Comparison of ENCODE assay signal across 27 mouse cellular contexts in genomic region chr7:109001971-109002370, GRCm38 (mm10). TPM values are rescaled to one million over a fixed set of nuclear protein-coding genes. Genes with fewer than 3 reads are reported as not detected.
"Had no signal": no experiment of that assay in that cellular context is flagged by ENCODE, and none has a peak within 500 bp of the region (broad histone marks: within the 10 kb centered on the region; RNA-seq: fewer than 3 reads in every experiment).

No protein-coding gene starts in this region.

- H3K27ac ChIP-seq: heart, adult 2 months; heart, embryonic 13.5 days; heart, embryonic 15.5 days; hindbrain, embryonic 13.5 days; hindbrain, embryonic 15.5 days; hindbrain, postnatal 0 days; kidney, embryonic 15.5 days; kidney, postnatal 0 days; limb, embryonic 13.5 days; limb, embryonic 15.5 days; liver, embryonic 12.5 days; liver, embryonic 14.5 days had no signal

- H3K4me3 ChIP-seq: heart, adult 2 months; heart, embryonic 13.5 days; heart, embryonic 15.5 days; hindbrain, embryonic 13.5 days; hindbrain, embryonic 15.5 days; kidney, embryonic 15.5 days; limb, embryonic 13.5 days; limb, embryonic 15.5 days; liver, embryonic 12.5 days had no signal

- DNase-seq: gastrocnemius, postnatal 14 days; gastrocnemius, postnatal 36 days; heart, adult 11 months; heart, postnatal 14 days; heart, postnatal 36 days; kidney, adult 11 months; kidney, adult 2 months; kidney, adult 9 months; kidney, postnatal 14 days; kidney, postnatal 36 days; layer of hippocampus, adult 9-11 months; layer of hippocampus, postnatal 36 days; left cerebral cortex, postnatal 4 days had no signal

RNA-seq across cellular contexts. Expression of gene Tub, which starts 51.8 kb away (rescaled TPM):
- total RNA-seq: hematopoietic stem cell, adult 5-6 weeks had no signal
- polyA plus RNA-seq: liver, adult 2 months had no signal
